Mouse (Mus musculus) thymus, adult 2 months (tissue): ENCODE measurements at regions not wholly inside any gene's neighbourhood (a gene's known extent, or its start where the extent isn't known, plus 50 kb on each side); places are given as distances from the start of the nearest gene placed in this dataset.

Experiments
- DNase-seq: peaks from one replicate; pipeline ENCODE4 v3.0.0; 2021
- H3K27ac ChIP-seq: fragments of 200-500 bp; 2 replicates; pipeline ENCODE4 v1.5.1; 2012; ENCODE audit warnings: low read length, control low read depth; ENCODE audit not compliant: control insufficient read depth, insufficient read depth
- H3K27me3 ChIP-seq: fragments of 200-500 bp; 2 replicates; pipeline ENCODE4 v1.6.1; 2012; ENCODE audit warnings: mild to moderate bottlenecking, low read length, moderate library complexity, mixed read lengths; ENCODE audit not compliant: control insufficient read depth, insufficient read depth
- H3K36me3 ChIP-seq: fragments of 200-500 bp; 2 replicates; pipeline ENCODE4 v1.6.1; 2012; ENCODE audit warnings: mild to moderate bottlenecking, low read length, moderate library complexity; ENCODE audit not compliant: control insufficient read depth, insufficient read depth
- H3K4me1 ChIP-seq: fragments of 200-500 bp; replicated peaks from 2 replicates; pipeline ENCODE4 v1.6.1; 2012; ENCODE audit warnings: low read length; ENCODE audit not compliant: control insufficient read depth, insufficient read depth
- H3K4me3 ChIP-seq: fragments of 200-500 bp; 2 replicates; pipeline ENCODE4 v1.5.1; 2012; ENCODE audit warnings: mild to moderate bottlenecking, low read length, control low read depth, moderate library complexity; ENCODE audit not compliant: control insufficient read depth, insufficient read depth
- CTCF ChIP-seq: fragments of 200-500 bp; IDR thresholded peaks from 2 replicates; pipeline ENCODE4 v1.5.1; 2012; ENCODE audit warnings: mild to moderate bottlenecking, control low read depth, low read length, moderate library complexity, borderline replicate concordance; ENCODE audit not compliant: control insufficient read depth, poor library complexity, insufficient read depth; ENCODE audit errors: extremely low read depth
- POLR2A ChIP-seq: fragments of 200-500 bp; IDR thresholded peaks from 2 replicates; pipeline ENCODE4 v1.6.1; 2012; ENCODE audit warnings: mild to moderate bottlenecking, low read length, control low read depth, moderate library complexity; ENCODE audit not compliant: control insufficient read depth, poor library complexity, insufficient read depth; ENCODE audit errors: extremely low read depth
- WGBS: fragments of 180-500 bp; shearing (Covaris S2); methylation state at CpG from one replicate; pipeline ENCODE4 v1.1.7; 2018; 5-methylcytosine and 5-hydroxymethylcytosine counted together

- TF ChIP-seq POLR2A = no peak
- WGBS = 85% methylated on average over 2 of the region's 2 CpGs
- H3K27ac ChIP-seq = no peak overlapping the region
- no peaks in the 10 kb centered on the region for H3K36me3 ChIP-seq
- no peaks in the 10 kb centered on the region for H3K27me3 ChIP-seq
- DNase-seq = no peak
- no peaks in the 10 kb centered on the region; the same call in 1 of the 2 replicates for H3K4me1 ChIP-seq
- no peak overlapping the region for H3K4me3 ChIP-seq
Observed at GRCm38 (mm10) chr17:80786858-80787257, 58.6 kb upstream of the Map4k3 start.

- no peaks in the 10 kb centered on the region for H3K27me3 ChIP-seq
- WGBS = 89% methylated on average over 8 of the region's 8 CpGs
- no peak for DNase-seq
- no peak for TF ChIP-seq CTCF
- no peak for TF ChIP-seq POLR2A
- H3K4me1 ChIP-seq = no peaks in the 10 kb centered on the region; the same call in 1 of the 2 replicates
- no peak overlapping the region for H3K4me3 ChIP-seq
- H3K27ac ChIP-seq = no peak overlapping the region
- no peaks in the 10 kb centered on the region for H3K36me3 ChIP-seq
Observed at GRCm38 (mm10) chr17:80786061-80786851, 58.0 kb upstream of the Map4k3 start.

- 96% methylated on average over 8 of the region's 8 CpGs for WGBS
- TF ChIP-seq CTCF (no peak), POLR2A (no peak)
- H3K4me1 ChIP-seq = no peaks in the 10 kb centered on the region; the same call in 1 of the 2 replicates
- no peak for DNase-seq
- no peaks in the 10 kb centered on the region for H3K36me3 ChIP-seq
- H3K27me3 ChIP-seq = no peaks in the 10 kb centered on the region
- no peak overlapping the region for H3K27ac ChIP-seq
- H3K4me3 ChIP-seq = no peak overlapping the region
Observed at GRCm38 (mm10) chr17:80785476-80785875, 57.2 kb upstream of the Map4k3 start.

- no peak for DNase-seq
- no peak for TF ChIP-seq POLR2A
- no peak for TF ChIP-seq CTCF
- H3K36me3 ChIP-seq = no peaks in the 10 kb centered on the region
- no peak overlapping the region for H3K4me3 ChIP-seq
- H3K4me1 ChIP-seq = no peaks in the 10 kb centered on the region; the same call in 1 of the 2 replicates
- 83% methylated on average over 4 of the region's 4 CpGs for WGBS
- no peaks in the 10 kb centered on the region for H3K27me3 ChIP-seq
- H3K27ac ChIP-seq = no peak overlapping the region
Observed at GRCm38 (mm10) chr17:80785049-80785448, 56.8 kb upstream of the Map4k3 start.

GRCm38 (mm10) chr17:80782233-80782632 lies 53.9 kb upstream of the Map4k3 start:
- no peaks in the 10 kb centered on the region for H3K36me3 ChIP-seq
- DNase-seq = no peak
- H3K27me3 ChIP-seq = no peaks in the 10 kb centered on the region
- no peak for TF ChIP-seq POLR2A
- TF ChIP-seq CTCF = no peak
- WGBS = 89% methylated on average over 1 of the region's 1 CpGs
- H3K4me3 ChIP-seq = no peak overlapping the region
- H3K4me1 ChIP-seq = no peaks in the 10 kb centered on the region
- no peak overlapping the region for H3K27ac ChIP-seq

- no peaks in the 10 kb centered on the region for H3K4me1 ChIP-seq
- H3K4me3 ChIP-seq = no peak overlapping the region
- WGBS = 95% methylated on average over 12 of the region's 12 CpGs
- no peaks in the 10 kb centered on the region for H3K27me3 ChIP-seq
- DNase-seq = no peak
- H3K27ac ChIP-seq = no peak overlapping the region
- H3K36me3 ChIP-seq = no peaks in the 10 kb centered on the region
- TF ChIP-seq POLR2A = no peak
- no peak for TF ChIP-seq CTCF
Observed at GRCm38 (mm10) chr17:80781621-80782020, 53.3 kb upstream of the Map4k3 start.

GRCm38 (mm10) chr17:80780303-80780702 lies 52.0 kb upstream of the Map4k3 start:
- no peak overlapping the region for H3K27ac ChIP-seq
- no peaks in the 10 kb centered on the region for H3K4me1 ChIP-seq
- H3K4me3 ChIP-seq = no peak overlapping the region
- DNase-seq = no peak
- H3K27me3 ChIP-seq = no peaks in the 10 kb centered on the region
- TF ChIP-seq POLR2A (no peak), CTCF (no peak)
- 94% methylated on average over 7 of the region's 7 CpGs for WGBS
- H3K36me3 ChIP-seq = no peaks in the 10 kb centered on the region
